Mouse (Mus musculus): ENCODE measurements around the gene Atf6. TPM values are rescaled to one million over a fixed set of nuclear protein-coding genes. Genes with fewer than 3 reads are reported as not detected.

Gene Atf6
- 6.2 and 9.6 TPM in 2 replicates for polyA plus RNA-seq (2012; rRNA removed)

GRCm38 (mm10) chr1:170867691-170868105 is at the start of gene Atf6:
TSS of gene Atf6 (minus strand) at chr1:170867771.

GRCm38 (mm10) chr1:170912891-170913615 is 45.5 kb upstream of the Atf6 start, which contains the start of gene Fcrlb:
TSS of gene Fcrlb (minus strand) at chr1:170912941.

DNA sequence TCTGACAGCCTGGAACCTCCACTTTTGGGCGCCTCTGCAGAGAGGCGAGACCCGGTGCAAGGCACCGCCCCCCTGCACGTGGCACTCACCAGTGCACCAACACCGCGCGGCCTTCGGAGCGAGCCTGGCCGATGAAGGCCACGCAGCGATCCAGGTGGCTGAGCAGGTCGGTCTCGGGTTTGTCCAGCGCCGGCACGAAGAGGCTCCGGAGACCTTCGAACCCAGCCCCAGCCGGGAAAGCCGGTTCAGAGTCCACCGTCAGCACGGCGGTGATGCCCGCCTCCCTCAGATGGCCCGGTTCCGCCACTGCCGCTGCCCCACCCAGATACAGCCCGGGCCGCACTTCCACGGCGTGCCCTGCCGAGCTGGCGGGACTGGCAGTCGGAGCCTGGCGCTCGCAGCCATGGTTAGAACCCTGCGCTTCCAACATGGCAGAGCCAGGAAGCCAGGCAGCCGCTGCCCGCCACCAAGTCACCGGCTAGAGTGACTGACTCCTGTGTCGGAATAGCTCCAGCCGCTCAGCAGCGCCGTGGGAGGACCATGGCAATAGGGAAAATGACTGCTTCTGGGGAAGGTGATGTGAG is 17.5 kb upstream of the Atf6 start, which contains the start of the genes Gm26620 and Dusp12:
TSS of gene Gm26620 (plus strand) at position 88 of the 584 bp plus-strand sequence.
TSS of gene Dusp12 (minus strand) at position 563 of the 584 bp plus-strand sequence.

Other genes with a start within 250 kb of the Atf6 start
- 4.2 and 10.2 TPM in 2 replicates for gene Olfml2b, start 223.2 kb downstream of the Atf6 start, polyA plus RNA-seq (2012; rRNA removed)
- gene Gm26620, start 17.3 kb upstream of the Atf6 start, polyA plus RNA-seq (2012; rRNA removed) = 0.46 and 0.57 TPM in 2 replicates
- 38.4 and 46.7 TPM in 2 replicates for gene Dusp12, start 17.8 kb upstream of the Atf6 start, polyA plus RNA-seq (2012; rRNA removed)
- gene Fcrlb, start 45.2 kb upstream of the Atf6 start, polyA plus RNA-seq (2012; rRNA removed) = 0.04 TPM in 1 of 2 replicates, not detected in the other
- gene Fcrla, start 59.8 kb upstream of the Atf6 start, polyA plus RNA-seq (2012; rRNA removed) = not detected in 2 replicates
- gene Fcgr2b, start 108.8 kb upstream of the Atf6 start, polyA plus RNA-seq (2012; rRNA removed) = 0.47 and 0.58 TPM in 2 replicates
- gene Fcgr4, start 151.1 kb upstream of the Atf6 start, polyA plus RNA-seq (2012; rRNA removed) = 0.20 and 0.45 TPM in 2 replicates
- 5.1 and 6.4 TPM in 2 replicates for gene Fcgr3, start 197.2 kb upstream of the Atf6 start, polyA plus RNA-seq (2012; rRNA removed)
- 3.0 and 3.8 TPM in 2 replicates for gene Cfap126, start 246.1 kb upstream of the Atf6 start, polyA plus RNA-seq (2012; rRNA removed)